Mouse (Mus musculus): ENCODE measurements around the gene Gna12. TPM values are rescaled to one million over a fixed set of nuclear protein-coding genes. Genes with fewer than 3 reads are reported as not detected.
A peak's percentile ranks its signal among the peaks of the same experiment; 100 is the strongest.

The Gna12 gene
- total RNA-seq, 2 experiments from 2014 or later, result 126 to 130 TPM

- no peak for DNase-seq
These were observed 77.6 kb downstream of the Gna12 start for GRCm38 (mm10) chr5:140752639-140753038.

- no peak for DNase-seq
These were observed 78.2 kb downstream of the Gna12 start for GRCm38 (mm10) chr5:140752041-140752440.

GRCm38 (mm10) chr5:140750925-140751324, 79.3 kb downstream of the Gna12 start:
- DNase-seq, result no peak

- DNase-seq, result peak; percentile 83 to 85
These were observed 81.0 kb downstream of the Gna12 start for GRCm38 (mm10) chr5:140749062-140749875.

- peak in 1 of 2 experiments; percentile 65 for DNase-seq
These were observed 81.8 kb downstream of the Gna12 start for GRCm38 (mm10) chr5:140748425-140748824.

- no peak for DNase-seq
These were observed 86.5 kb downstream of the Gna12 start for GRCm38 (mm10) chr5:140743706-140744131.

GRCm38 (mm10) chr5:140741877-140742276, 88.4 kb downstream of the Gna12 start:
- no peak for DNase-seq

GRCm38 (mm10) chr5:140741040-140741439, 89.2 kb downstream of the Gna12 start:
- DNase-seq, result peak in 1 of 2 experiments; percentile 61

- no peak for DNase-seq
These were observed 90.4 kb downstream of the Gna12 start for GRCm38 (mm10) chr5:140739813-140740212.

GRCm38 (mm10) chr5:140736166-140736565, 94.1 kb downstream of the Gna12 start:
- no peak for DNase-seq

GRCm38 (mm10) chr5:140735297-140735696, 94.9 kb downstream of the Gna12 start:
- peak in 1 of 2 experiments; percentile 42 for DNase-seq

- DNase-seq, result no peak
These were observed 96.9 kb downstream of the Gna12 start for GRCm38 (mm10) chr5:140733336-140733735.

GRCm38 (mm10) chr5:140732195-140732594, 98.0 kb downstream of the Gna12 start:
- DNase-seq, result no peak

- peak in 1 of 2 experiments; percentile 34 for DNase-seq
These were observed 99.0 kb downstream of the Gna12 start for GRCm38 (mm10) chr5:140731040-140731797.

GRCm38 (mm10) chr5:140726946-140727740, 103.1 kb downstream of the Gna12 start:
- DNase-seq, result no peak

GRCm38 (mm10) chr5:140726062-140726839, 104.0 kb downstream of the Gna12 start:
- no peak for DNase-seq

GRCm38 (mm10) chr5:140723822-140724221, 106.4 kb downstream of the Gna12 start, which contains the start of gene Amz1:
TSS of gene Amz1 (plus strand) at chr5:140724127.
- no peak for DNase-seq

GRCm38 (mm10) chr5:140722121-140722520, 108.1 kb downstream of the Gna12 start:
- DNase-seq, result no peak

GRCm38 (mm10) chr5:140720773-140721172, 109.5 kb downstream of the Gna12 start:
- DNase-seq, result no peak

GRCm38 (mm10) chr5:140711040-140711439, 119.2 kb downstream of the Gna12 start:
- DNase-seq, result no peak

GRCm38 (mm10) chr5:140710315-140710714, 119.9 kb downstream of the Gna12 start:
- DNase-seq, result no peak
